Mouse (Mus musculus): ENCODE measurements at regions not wholly inside any gene's neighbourhood (a gene's known extent, or its start where the extent isn't known, plus 50 kb on each side); places are given as distances from the start of the nearest gene placed in this dataset.
A peak's percentile ranks its signal among the peaks of the same experiment; 100 is the strongest.

GRCm38 (mm10) chr3:104343096-104343495, 122.9 kb upstream of the Magi3 start:
- DNase-seq (ENCODE audit: low read depth, low spot score) = no peak

- DNase-seq (ENCODE audit: low read depth, low spot score) = peak; percentile 84
Observed at GRCm38 (mm10) chr3:104342220-104342619, 122.0 kb upstream of the Magi3 start.

- DNase-seq (ENCODE audit: low read depth, low spot score) = no peak
Observed at GRCm38 (mm10) chr3:104340331-104340730, 120.2 kb upstream of the Magi3 start.

- DNase-seq (ENCODE audit: low read depth, low spot score) = no peak
Observed at GRCm38 (mm10) chr3:104336867-104337266, 116.7 kb upstream of the Magi3 start.

- DNase-seq (ENCODE audit: low read depth, low spot score) = no peak
Observed at GRCm38 (mm10) chr3:104336308-104336707, 116.1 kb upstream of the Magi3 start.

GRCm38 (mm10) chr3:104334760-104335159, 114.6 kb upstream of the Magi3 start:
- DNase-seq (ENCODE audit: low read depth, low spot score) = no peak

GRCm38 (mm10) chr3:104333345-104333744, 113.2 kb upstream of the Magi3 start:
- no peak for DNase-seq (ENCODE audit: low read depth, low spot score)

- DNase-seq (ENCODE audit: low read depth, low spot score) = no peak
Observed at GRCm38 (mm10) chr3:104330646-104331045, 110.5 kb upstream of the Magi3 start.

- DNase-seq (ENCODE audit: low read depth, low spot score) = no peak
Observed at GRCm38 (mm10) chr3:104327829-104328228, 107.7 kb upstream of the Magi3 start.

- DNase-seq (ENCODE audit: low read depth, low spot score) = no peak
Observed at GRCm38 (mm10) chr3:104327034-104327729, 107.0 kb upstream of the Magi3 start.

- DNase-seq (ENCODE audit: low read depth, low spot score) = no peak
Observed at GRCm38 (mm10) chr3:104322591-104322990, 102.4 kb upstream of the Magi3 start.

- no peak for DNase-seq (ENCODE audit: low read depth, low spot score)
Observed at GRCm38 (mm10) chr3:104320404-104320803, 100.2 kb upstream of the Magi3 start.

GRCm38 (mm10) chr3:104319377-104319776, 99.2 kb upstream of the Magi3 start:
- DNase-seq (ENCODE audit: low read depth, low spot score) = no peak

- DNase-seq (ENCODE audit: low read depth, low spot score) = no peak
Observed at GRCm38 (mm10) chr3:104318911-104319310, 98.7 kb upstream of the Magi3 start.

GRCm38 (mm10) chr3:104317528-104317927, 97.4 kb upstream of the Magi3 start:
- no peak for DNase-seq (ENCODE audit: low read depth, low spot score)

- no peak for DNase-seq (ENCODE audit: low read depth, low spot score)
Observed at GRCm38 (mm10) chr3:104313063-104313462, 92.9 kb upstream of the Magi3 start.

GRCm38 (mm10) chr3:104306961-104307360, 86.8 kb upstream of the Magi3 start:
- no peak for DNase-seq (ENCODE audit: low read depth, low spot score)

- DNase-seq (ENCODE audit: low read depth, low spot score) = no peak
Observed at GRCm38 (mm10) chr3:104305904-104306563, 85.9 kb upstream of the Magi3 start.

GRCm38 (mm10) chr3:104303577-104303976, 83.4 kb upstream of the Magi3 start:
- DNase-seq (ENCODE audit: low read depth, low spot score) = no peak

- DNase-seq (ENCODE audit: low read depth, low spot score) = no peak
Observed at GRCm38 (mm10) chr3:104300201-104300600, 80.0 kb upstream of the Magi3 start.

- no peak for DNase-seq (ENCODE audit: low read depth, low spot score)
Observed at GRCm38 (mm10) chr3:104298878-104299277, 78.7 kb upstream of the Magi3 start.

GRCm38 (mm10) chr3:104298409-104298808, 78.2 kb upstream of the Magi3 start:
- DNase-seq (ENCODE audit: low read depth, low spot score) = no peak

- no peak for DNase-seq (ENCODE audit: low read depth, low spot score)
Observed at GRCm38 (mm10) chr3:104297112-104297511, 76.9 kb upstream of the Magi3 start.

All from telencephalon, adult 2 months (tissue).